ENCODE assay signal across 8 mouse cellular contexts in the genomic region with DNA sequence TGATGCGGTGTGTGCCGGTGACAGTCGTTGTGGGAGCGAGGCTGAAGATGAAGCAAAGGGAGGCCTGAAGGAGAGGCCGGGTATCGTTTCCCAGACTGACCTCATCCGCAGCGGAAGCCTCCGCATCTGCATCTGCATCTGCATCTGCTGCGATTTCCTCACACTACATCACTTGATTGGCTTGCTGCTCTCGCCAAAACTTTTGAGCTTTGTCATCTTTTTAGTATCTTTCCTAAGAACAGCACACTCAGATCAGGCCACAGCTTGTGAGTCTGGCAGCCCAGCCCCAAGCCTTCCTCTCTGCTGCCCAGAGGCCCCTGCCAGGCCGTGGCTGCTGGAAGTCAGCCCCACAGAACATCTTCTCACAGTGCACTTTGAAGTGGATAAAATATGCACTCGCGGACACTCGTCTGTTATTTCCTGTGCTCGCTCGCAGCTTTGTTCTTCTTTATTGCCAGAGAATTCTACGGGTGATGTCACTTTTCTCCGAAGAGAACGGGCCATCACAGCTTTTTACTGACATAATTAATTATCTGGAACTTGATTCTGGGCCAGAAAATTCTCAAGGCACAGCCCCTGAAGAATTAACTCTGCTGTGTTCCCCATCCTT.
DNase-seq lines count a peak whose midpoint lies in the region; ATAC-seq lines count a peak whose summit lies in the region.

No protein-coding gene starts in this region.

- H3K9ac ChIP-seq in embryonic facial prominence, embryonic 14.5 days (ENCODE audit: low read depth, low read length): no peak overlapping the region
- no peak overlapping the region for H3K9ac ChIP-seq in heart, embryonic 15.5 days
- H3K9ac ChIP-seq in neural tube, embryonic 14.5 days (replicated peaks; ENCODE audit: low read depth, low read length): 0 out of 2 replicates have a peak overlapping the region, but pooled peaks have one; percentile 21

- H3K36me3 ChIP-seq in embryonic facial prominence, embryonic 14.5 days (ENCODE audit: control insufficient read depth, insufficient read depth, low read length): no peaks in the 10 kb centered on the region
- no peaks in the 10 kb centered on the region for H3K36me3 ChIP-seq in heart, embryonic 15.5 days
- no peaks in the 10 kb centered on the region for H3K36me3 ChIP-seq in neural tube, embryonic 14.5 days (ENCODE audit: control insufficient read depth, insufficient read depth, low read length)

- H3K9me3 ChIP-seq in embryonic facial prominence, embryonic 14.5 days (ENCODE audit: control insufficient read depth, low read length): no peaks in the 10 kb centered on the region
- no peaks in the 10 kb centered on the region for H3K9me3 ChIP-seq in heart, embryonic 15.5 days (replicated peaks)
- H3K9me3 ChIP-seq in neural tube, embryonic 14.5 days (ENCODE audit: control insufficient read depth, low read length): no peaks in the 10 kb centered on the region

- H3K4me1 ChIP-seq in embryonic facial prominence, embryonic 14.5 days (ENCODE audit: control insufficient read depth, insufficient read depth, low read length): no peaks in the 10 kb centered on the region
- peaks cover 37% of the 10 kb centered on the region for H3K4me1 ChIP-seq in heart, embryonic 15.5 days (replicated peaks)
- H3K4me1 ChIP-seq in neural tube, embryonic 14.5 days (ENCODE audit: control insufficient read depth, insufficient read depth, low read length): peaks cover 10% of the 10 kb centered on the region; the same call in 1 of the 2 replicates

- 47% methylated on average over 20 of the region's 20 CpGs for WGBS in embryonic facial prominence, embryonic 14.5 days
- 41% methylated on average over 20 of the region's 20 CpGs for WGBS in heart, embryonic 15.5 days
- 17% methylated on average over 20 of the region's 20 CpGs for WGBS in neural tube, embryonic 14.5 days

- H3K4me2 ChIP-seq in embryonic facial prominence, embryonic 14.5 days (ENCODE audit: low read depth, low read length): peak overlapping the region; percentile 30; the same call in 1 of the 2 replicates
- H3K4me2 ChIP-seq in heart, embryonic 15.5 days: peak overlapping the region; percentile 41
- H3K4me2 ChIP-seq in neural tube, embryonic 14.5 days (ENCODE audit: low read depth, low read length): peak overlapping the region; percentile 43

- DNase-seq in frontal cortex, postnatal 10 days (ENCODE audit: low spot score in 2 of 2): no peak
- DNase-seq in embryonic facial prominence, embryonic 14.5 days (ENCODE audit: low spot score): peak; percentile 73
- peak; percentile 3 to 16 for DNase-seq in kidney, postnatal 36 days
- no peak for DNase-seq in cerebellum, adult 8-10 months
- no peak for DNase-seq in ovary, postnatal 10 days (ENCODE audit: low spot score)

- H3K4me3 ChIP-seq in embryonic facial prominence, embryonic 14.5 days (ENCODE audit: low read depth, low read length): no peak overlapping the region
- no peak overlapping the region for H3K4me3 ChIP-seq in heart, embryonic 15.5 days
- H3K4me3 ChIP-seq in neural tube, embryonic 14.5 days (ENCODE audit: low read depth, low read length): peak overlapping the region; percentile 15

- H3K27me3 ChIP-seq in embryonic facial prominence, embryonic 14.5 days (replicated peaks; ENCODE audit: control insufficient read depth, insufficient read depth, low read length): no peaks in the 10 kb centered on the region
- no peaks in the 10 kb centered on the region for H3K27me3 ChIP-seq in heart, embryonic 15.5 days
- H3K27me3 ChIP-seq in neural tube, embryonic 14.5 days (ENCODE audit: control insufficient read depth, insufficient read depth, low read length): no peaks in the 10 kb centered on the region

- peak overlapping the region; percentile 12; the same call in 1 of the 2 replicates for H3K27ac ChIP-seq in embryonic facial prominence, embryonic 14.5 days (replicated peaks; ENCODE audit: low read depth, low read length)
- peak overlapping the region; percentile 72 for H3K27ac ChIP-seq in heart, embryonic 15.5 days
- no peak overlapping the region for H3K27ac ChIP-seq in neural tube, embryonic 14.5 days (ENCODE audit: low read depth, low read length)

- ATAC-seq in frontal cortex, adult (ENCODE audit: low TSS enrichment): peak; percentile 67
- ATAC-seq in embryonic facial prominence, embryonic 14.5 days (ENCODE audit: low read depth): 0 out of 2 replicates have a peak, but pooled peaks have one; percentile 41
- ATAC-seq in heart, embryonic 15.5 days (replicated peaks; ENCODE audit: insufficient number of reproducible peaks, insufficient read depth, low FRiP score, low read depth): peak; percentile 72; the same call in 1 of the 2 replicates
- peak; percentile 62 for ATAC-seq in neural tube, embryonic 14.5 days (ENCODE audit: low read depth)

Comparison
In these comparisons a context has a peak if more than half of its experiments do, and no peak if none do; other contexts are left out.
1. DNase-seq: peak in embryonic facial prominence, embryonic 14.5 days (single experiment) and kidney, postnatal 36 days (2 of 2); none in frontal cortex, postnatal 10 days (0 of 2), cerebellum, adult 8-10 months (single experiment) and ovary, postnatal 10 days (single experiment).
2. Peak in every context shown above with its lines, with median percentiles within 50 percentile points of each other: ATAC-seq and H3K4me2 ChIP-seq.